Mouse (Mus musculus) gastrocnemius, postnatal 36 days (tissue): ENCODE measurements around the gene Tmem108. TPM values are rescaled to one million over a fixed set of nuclear protein-coding genes. Genes with fewer than 3 reads are reported as not detected.

Source experiments
- DNase-seq, 2 experiments: peaks; one replicate each; pipeline ENCODE4 v3.0.0; 2022
- intact Hi-C: fragments of 180-260 bp; cut with DNase I; formaldehyde crosslinking; loops from one replicate; pipeline ENCODE4 v1.15.1; 2025
- total RNA-seq, 2 experiments: library from RNA; stranded (reverse); gene quantifications; 2 replicates each; pipeline ENCODE4 v1.2.3; 2021

The Tmem108 gene
- total RNA-seq, 2 experiments from 2014 or later: not detected

DNA sequence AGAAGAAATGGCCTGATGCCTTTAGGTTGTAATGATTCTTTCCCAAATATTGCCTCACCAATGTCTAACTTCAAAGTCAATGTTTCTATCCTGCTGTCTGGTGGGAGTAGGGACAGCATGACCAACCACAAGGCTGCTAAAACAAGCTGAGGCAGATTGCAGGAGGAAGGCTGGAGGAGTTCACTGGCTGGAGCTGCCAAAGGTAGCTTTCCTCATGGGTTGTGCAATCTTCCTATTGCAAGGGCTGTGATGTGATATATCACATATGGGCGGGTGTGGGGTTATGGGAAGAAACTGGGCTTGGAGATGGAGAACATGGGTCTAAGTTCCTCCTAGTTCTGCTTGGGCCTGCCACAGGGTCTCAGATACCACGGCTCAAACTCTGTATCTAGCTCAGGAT is 163.8 kb downstream of the Tmem108 start:
- intact Hi-C loops: no loop called here
- DNase-seq: no peak

DNA sequence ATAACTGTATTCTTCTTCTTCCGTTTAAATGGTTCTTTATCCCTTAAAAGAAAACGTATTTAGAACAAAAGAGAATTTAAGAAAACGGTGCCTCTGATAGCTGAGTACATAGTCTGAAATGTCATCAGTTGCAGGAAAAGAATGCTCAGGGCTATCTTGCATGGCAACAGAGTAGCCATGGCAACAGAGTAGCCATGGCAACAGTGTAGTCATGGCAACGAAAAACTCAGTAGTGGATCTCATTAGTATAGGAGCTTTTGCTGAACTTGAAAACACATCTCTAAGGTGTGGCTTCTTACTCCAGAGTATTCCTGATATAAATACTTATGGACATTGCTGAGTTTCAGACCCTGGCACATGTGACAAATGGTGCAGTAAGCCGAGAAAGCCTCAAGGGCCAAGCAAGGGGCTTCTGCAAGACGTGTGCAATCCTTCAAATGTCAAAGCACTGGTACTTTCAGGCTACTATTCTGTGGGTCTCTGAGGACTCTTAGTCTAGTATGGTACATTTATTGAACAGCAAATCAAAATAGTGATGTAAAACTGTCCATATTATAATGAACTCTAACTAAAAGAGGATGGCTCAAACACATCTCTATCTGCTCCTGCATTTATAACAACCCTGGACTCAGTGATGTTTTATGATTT is 166.3 kb downstream of the Tmem108 start:
- intact Hi-C loops: no loop called here

DNA sequence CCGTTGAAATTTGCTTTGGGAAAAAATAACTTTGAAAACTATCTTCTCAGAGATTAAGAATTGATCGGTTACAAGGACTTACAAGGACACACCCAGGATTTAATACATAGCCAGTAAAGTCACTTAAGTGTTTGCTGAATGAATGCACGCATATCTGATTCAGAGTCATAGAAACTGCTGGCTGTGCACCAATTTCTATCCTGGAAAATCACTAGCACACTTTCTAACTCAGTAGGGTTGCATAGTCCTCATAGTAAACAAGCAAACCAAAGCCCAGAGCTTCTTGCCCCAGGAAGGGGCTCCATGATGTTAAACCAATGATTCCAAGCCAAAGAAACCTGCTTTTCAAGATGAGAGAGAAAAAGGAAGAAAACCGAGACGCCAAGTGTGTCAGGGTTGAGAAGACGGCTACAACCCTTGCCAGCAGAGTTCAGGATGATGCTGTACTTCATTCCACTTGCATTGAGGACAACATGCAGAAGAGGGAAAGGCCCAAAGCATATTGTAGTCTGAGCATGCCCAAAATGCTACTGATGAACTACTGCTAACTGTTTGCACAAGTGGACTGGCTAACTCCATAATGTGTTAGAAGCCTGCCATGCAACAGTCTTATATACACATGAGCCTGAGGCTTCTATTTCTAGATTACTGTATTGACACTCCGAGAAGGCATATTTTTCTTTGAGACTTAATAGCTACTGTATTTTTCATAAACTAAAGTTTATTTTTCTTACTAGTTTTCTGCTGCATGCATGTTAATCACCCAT is 167.0 kb downstream of the Tmem108 start:
- no peak for DNase-seq
- intact Hi-C loops: no loop called here

More for the DNA sequence above, 166.3 kb downstream of the Tmem108 start:
- DNase-seq: no peak

DNA sequence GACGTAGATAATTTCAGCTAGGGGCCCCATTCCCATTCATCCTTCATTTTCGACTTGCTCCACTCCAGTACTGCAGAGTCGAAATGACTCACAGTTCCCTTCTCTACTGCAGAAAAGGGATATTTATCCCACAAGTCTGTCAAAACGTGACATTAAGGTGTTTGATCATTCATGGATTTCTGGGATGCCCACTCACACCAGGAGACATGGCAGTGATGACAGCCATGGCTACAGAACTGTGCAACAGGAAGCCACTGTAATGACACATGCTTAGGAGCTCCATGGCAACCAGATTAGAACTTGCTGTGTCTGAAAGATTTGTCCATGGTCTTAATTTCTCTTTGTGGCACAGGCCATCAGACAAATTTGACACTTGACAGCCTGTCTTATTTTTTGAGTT is 168.6 kb downstream of the Tmem108 start:
- intact Hi-C loops: no loop called here
- DNase-seq: no peak

DNA sequence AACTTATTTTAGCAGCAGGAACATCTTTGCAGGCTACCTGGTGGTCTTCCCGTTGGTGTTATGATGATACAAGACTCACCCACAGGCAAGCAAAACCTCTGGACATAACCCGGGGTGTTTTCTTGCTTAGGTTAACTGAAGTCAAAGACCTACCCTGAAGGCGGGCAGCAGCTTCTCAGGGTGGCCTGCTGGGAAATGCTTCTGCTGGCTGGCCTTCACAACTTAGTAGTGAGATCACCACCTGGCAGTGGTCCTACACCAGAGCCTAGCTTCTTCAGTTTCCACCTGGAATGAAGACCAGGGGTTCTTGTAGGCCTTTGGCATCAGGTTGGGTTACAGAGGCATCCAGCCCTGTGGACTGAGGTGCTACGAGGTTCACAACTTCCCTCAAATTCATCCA is 169.7 kb downstream of the Tmem108 start:
- intact Hi-C loops: no loop called here
- DNase-seq: no peak

DNA sequence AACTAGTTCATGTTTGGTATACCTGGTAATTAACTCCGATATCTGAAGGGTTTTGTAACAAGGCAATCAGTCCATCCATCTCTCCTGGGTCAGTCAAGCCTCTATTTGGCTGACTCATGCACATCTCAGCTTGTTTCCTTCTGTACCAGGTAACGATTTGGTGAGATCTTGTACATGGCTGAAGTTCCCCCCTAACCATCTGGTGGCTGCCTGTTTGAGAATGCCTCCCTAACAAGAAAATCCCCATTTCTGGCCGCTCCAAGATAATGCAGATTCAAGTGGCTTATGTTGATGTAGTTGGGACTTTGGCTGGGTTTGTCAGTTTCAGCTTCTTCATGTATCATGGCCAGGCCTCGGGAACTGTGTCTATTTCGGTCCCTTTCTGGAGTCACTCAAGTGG is 170.8 kb downstream of the Tmem108 start:
- DNase-seq: no peak
- intact Hi-C loops: no loop called here

DNA sequence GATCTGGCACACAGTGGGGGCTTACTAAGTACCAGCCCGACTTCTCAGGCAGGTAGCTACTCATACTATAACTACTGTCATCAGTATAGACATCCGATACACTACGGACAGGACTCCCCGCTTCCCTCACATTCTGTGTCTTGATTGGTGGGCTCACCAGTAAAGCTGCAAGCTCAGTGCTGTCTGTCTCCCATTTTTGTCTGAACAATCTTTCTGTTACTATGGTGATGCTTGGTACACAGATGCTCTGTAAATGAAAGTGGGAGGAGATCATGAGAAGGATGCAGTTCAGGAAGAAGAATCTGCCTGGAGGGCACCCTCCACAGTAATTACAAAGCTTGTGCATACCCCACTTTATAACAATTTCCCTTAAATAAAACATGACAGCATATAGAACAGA is 176.8 kb downstream of the Tmem108 start:
- no peak for DNase-seq
- intact Hi-C loops: no loop called here

DNA sequence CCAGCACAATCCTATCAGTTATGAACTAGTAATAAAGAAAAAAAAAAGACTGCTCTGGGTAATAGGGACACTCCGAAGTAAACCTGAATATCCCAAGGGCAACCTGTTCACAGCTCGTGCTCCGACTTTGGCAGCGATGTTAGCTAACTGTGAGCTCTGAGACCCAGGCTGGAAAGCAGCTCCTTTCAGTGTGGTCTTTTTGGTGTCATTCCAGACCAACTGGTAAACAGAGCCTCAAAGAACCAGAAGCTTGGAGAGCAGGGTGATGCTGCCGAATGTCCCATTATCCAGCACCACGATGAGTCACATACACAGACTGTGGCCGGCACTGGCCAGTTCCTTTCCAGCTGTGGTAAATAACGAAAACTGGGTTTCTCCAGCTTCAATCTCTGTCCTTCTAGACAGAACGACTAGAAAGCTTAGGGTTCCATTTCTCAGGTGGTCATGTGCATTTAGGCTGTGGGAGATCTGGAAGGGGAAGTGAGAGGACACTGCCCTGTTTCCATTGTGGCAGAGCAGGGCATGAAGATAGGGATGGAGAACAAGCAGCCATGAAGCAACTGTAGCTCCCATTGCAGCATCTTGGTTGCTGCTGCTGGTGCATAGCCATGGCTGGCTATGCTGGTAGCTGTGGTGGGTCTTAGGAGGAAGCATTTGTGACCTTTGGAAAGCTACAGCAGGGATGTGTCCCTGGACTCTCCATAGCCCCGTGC is 179.2 kb downstream of the Tmem108 start:
- intact Hi-C loops: no loop called here
- DNase-seq: no peak

DNA sequence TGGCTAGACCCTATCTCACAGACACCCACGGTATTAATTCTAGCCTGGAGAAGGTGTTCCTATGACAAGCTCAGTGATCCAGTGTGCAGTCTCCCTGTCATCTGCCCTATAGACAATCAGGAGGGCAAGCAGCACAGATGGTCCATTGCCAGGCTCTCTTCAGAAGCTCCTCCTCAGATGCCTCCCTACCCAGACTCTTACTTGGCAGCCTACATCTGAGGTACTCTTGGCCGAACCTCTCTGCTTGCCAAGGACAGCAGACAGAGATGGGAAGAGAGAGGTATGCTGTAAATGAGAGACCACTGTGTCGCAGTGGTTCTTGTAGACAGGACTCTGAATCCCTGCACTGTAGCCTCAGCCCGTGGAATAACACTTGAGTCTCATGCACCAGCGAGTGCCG is 181.0 kb downstream of the Tmem108 start:
- intact Hi-C loops: no loop called here
- DNase-seq: no peak

DNA sequence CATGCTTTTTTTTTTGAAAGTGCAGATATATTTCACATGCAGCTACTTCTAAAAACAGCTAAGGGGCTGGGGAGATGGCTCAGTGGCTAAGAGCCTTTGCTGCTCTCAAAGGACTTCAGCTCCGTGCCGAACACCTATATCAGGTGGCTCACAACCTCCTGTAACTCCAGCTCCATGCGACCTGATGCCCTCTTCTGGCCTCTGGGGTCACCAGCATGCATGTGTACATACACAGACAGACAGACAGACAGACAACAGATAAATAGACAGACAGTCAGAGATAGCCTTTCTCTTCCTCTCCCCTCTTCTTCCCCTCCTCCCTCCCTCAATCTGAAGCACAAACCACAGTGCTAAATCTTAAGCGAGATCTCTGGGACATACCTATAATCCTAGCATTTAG is 181.5 kb downstream of the Tmem108 start:
- no peak for DNase-seq
- intact Hi-C loops: no loop called here

DNA sequence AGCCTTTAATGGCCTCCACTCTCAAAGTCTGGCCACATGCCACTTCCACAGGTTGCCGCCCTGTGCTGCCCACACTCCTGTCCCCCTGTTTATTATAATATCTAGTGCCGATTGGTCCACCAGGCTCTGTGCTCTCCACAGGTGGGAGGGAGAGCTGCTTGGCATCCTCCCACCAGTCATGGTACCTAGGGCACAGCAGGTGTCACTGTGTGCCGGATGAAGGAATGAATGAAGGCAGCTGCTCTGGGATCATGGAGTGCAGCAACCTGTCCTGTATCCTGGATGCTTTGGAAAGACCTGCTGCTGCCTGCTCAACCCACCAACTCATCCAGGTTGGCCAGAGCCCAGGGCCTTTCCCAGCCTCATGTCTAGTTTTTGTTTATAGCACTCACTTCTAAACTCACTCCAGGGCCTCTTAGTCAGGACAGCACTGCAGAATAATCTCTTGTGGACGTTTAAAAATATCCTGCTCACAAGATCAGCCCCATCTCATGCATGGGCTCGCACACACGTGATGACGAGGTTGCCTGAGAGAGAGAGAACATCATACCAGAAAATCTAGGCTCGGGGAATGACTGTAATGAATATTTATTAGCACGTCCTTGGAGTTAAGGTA is 182.1 kb downstream of the Tmem108 start:
- intact Hi-C loops: no loop called here
- DNase-seq: no peak

DNA sequence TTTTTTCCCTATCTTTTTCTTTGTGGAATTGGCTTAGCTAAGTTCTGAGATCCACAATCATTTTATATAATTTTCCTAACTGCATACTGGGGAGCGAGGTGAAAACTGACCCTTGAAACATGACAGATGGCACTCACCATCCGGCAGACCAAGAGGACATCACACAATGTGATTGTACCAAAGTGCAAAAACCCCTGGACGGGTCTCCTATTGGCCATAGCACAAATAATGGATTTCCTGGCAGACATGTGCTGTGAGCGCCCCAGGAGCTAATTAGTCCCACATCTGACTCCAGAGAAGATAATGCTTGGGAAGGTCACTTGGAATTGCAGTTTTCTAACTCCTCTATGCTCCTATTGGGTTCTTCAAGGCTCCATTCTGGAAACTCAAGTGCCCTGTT is 183.9 kb downstream of the Tmem108 start:
- DNase-seq: no peak
- intact Hi-C loops: no loop called here

DNA sequence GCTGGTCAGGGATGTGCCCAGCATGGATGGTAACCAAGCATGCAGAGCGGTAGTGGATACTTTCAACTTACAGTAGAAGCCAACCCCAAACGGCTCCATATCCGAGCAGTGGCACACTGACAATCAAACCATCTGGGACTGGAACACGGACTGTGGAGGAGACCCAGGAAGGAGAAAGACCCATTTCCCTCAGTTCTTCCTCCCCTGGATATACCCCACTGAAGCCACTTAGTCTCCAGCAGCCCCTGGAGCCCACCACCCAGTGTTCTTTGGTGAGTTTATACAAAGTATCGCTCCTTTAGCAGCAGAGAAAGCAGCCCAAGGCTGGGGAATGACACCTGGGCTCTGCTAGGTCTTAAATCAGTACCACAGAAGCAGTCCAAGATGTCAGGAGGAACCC is 184.5 kb downstream of the Tmem108 start:
- intact Hi-C loops: no loop called here
- DNase-seq: no peak

DNA sequence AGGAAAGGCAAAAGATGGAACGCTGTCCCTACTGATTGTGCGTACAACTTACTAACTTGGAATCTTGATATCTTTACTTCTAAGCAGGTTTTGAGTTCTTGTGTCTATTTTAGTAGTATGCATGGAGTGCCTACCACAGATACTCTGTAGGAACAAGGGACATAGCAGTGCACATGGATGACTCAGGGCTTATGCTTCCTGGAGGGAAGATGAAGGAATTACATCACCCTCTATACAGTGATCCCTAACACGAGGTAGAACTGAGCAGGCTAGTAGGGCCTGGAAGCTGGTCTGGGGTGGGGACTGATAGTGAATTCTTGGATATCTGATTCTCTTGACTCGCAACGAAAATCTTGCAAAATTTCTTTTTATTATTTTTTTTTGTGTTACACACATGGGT is 185.7 kb downstream of the Tmem108 start:
- intact Hi-C loops: no loop called here
- DNase-seq: no peak

DNA sequence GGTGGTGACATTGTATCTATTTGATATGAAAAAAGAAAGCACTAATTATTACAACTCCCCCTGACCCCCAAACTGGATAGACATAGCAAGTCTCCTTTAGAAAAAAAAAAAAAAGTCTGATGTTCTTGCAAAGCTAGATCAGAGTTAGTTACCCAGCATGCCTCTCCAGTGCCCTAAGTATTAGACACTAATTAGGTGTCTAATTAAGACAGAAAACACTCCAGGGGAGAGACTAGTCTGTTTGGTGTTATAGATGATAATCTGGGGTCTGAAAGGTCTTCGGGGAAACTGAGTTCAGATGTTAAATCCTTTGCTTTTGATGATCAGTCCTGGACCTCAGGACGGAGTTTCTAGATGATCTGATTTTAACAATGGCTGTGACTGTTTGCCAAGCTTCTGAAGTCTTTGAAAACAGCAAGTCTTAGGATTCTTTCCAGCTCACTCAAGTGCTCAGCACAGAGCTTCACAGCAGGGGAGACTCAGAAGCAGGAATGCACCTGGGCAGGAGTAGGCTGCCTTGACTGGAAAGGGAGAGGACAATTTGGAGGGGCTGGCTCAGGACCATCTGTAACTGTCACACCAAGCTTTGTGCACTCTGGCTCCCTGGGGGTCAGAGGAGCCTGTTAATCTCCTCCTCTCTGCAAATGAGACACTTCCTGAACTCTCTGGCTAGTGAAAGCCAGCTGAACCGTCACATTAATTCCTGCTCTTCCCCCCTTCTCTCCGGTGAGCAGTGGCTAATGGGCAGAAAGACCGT is 187.5 kb downstream of the Tmem108 start:
- intact Hi-C loops: no loop called here
- no peak for DNase-seq

DNA sequence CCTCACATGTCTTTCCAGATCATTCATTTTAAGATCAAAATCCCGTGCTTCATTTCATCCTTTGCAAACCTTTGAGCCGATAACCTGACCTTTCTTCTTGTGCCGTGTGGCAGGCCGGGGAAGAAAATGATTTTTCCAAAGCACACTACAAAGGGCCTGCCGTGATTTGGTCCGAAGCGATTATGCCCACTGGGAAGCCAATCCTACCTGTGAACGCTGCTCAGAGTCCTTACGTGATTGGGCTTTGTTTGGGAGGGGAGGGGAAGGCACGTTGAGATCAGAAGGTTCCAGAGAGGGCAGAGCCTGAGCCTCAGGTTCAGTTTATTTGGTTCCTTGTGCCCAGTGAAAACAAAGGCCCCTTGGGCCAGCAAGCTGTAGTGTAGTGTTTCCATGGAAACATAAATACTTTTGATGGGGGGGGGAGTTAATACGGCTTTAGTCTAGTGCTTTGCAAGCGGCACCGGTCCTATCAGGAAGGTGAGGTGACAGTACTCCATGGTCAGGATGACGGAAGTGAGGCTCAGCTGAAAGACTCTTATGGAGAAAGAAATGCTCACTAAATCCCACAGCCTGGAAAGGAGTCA is 191.4 kb downstream of the Tmem108 start:
- DNase-seq: no peak

DNA sequence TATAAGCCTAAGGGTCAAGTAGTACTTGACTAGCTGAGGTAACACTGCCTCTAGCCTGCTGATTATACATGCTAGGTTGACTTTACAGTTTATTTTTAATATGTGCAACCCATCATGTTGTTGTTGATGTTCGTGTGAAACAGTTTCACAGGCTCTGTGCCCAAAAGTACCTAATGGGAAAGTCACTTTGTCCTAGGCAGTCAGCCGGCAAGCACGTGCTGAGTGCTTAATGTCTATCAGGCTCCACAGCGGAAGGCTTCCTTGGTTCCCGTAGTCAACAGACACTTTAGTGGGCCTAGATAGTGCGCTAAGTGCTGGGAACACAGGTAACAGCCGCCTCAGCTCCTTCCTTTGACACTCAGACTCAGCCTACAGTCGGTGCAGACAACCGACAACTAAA is 192.7 kb downstream of the Tmem108 start:
- intact Hi-C loops: no loop called here
- DNase-seq: no peak

More for the DNA sequence above, 191.4 kb downstream of the Tmem108 start:
- intact Hi-C loops: no loop called here

DNA sequence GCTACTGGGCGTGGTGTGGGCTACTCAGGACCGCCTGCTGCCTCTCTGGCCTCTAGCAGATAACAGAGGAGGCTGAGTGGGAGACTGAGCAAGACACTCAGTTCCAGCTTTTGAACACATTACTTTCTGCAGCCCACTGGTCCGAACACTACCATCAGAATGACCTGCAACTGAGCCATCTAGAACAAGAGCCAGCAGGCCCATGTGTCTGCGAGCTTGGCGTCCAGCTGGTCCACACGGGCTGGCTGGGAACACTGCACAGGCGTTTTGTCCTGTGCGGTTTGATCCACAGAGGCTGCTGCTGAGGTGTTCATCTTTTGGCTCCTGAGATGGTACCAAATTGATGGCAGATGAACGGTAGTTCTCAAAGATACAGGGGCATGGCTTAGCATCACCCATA is 196.5 kb downstream of the Tmem108 start:
- intact Hi-C loops: no loop called here
- DNase-seq: no peak

DNA sequence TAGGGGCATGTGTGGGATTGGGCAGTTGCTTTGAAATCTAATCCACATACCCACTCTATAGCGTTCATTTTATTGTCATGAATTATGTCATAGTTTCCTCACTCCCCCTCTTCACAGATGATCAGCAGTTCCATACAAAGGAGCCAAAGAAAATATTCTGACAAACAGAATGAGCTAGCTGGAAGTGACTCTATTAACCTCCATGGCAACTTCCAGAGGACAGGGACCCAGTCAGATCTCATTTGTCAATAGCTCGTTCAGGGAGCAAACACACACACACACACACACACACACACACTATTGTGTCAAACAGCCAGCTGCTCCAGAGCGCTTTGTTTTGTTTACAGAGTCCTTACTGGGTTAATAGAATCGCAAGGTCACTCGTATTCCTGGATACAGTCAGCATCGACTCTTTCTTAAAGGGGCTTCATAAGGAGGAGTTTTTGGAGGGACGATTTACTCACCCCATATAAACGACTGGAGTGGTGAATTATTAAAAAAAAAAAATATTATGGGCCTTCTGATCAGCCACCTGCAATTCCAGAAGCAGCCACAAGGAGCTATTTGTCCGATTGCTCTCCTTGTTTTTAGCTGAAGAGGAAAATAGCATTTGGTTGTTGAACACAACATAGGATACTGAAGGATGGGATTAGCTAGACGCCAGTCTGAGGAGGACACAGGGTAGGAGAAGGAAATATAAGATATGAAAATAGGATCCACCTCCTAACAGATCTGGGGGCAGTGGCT is 197.6 kb downstream of the Tmem108 start:
- no peak for DNase-seq
- intact Hi-C loops: no loop called here

DNA sequence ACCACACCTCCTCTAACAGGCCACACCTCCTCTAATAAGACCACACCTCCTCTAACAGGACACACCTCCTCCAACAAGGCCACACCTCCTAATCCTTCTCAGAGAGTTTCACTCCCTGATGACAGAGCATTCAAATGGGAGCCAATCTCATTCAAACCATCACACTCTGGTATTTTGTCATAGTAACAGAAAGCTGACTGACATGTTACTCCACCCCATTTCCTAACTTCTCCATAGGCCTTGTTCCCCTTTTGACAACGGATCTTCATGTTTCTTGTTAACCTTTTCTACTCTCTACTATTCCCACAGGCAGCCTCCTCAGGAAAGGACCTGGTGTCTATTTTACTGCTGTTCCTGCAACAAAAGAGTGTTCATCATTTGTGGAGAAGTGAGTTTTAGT is 199.6 kb downstream of the Tmem108 start:
- intact Hi-C loops: no loop called here
- no peak for DNase-seq
